12 mouse cellular contexts compared by ENCODE assay signal in the genomic region with DNA sequence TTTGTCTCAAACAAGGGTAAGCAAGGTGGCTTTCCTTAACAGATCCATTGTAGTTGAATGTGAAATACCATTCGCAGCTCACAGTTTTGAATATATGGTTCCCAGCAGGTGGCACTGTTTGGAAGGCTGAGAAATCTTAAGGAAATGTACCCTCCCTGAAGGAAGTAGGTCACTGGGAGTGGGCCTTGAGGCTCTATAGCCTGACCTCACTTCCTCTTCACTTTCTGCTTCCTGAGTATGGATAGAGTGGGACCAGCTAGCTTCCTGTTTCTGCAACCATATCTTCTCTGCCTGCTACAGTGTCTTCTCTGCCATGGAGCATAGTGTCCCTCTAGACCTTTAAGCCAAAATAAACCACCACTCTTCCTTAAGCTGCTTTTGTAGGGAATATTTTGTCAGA.
DNase-seq lines count a peak whose midpoint lies in the region; ATAC-seq and TF ChIP-seq lines count a peak whose summit lies in the region.
"Had no signal": no experiment of that assay in that cellular context is flagged by ENCODE, and none has a peak within 500 bp of the region (broad histone marks: within the 10 kb centered on the region; RNA-seq: fewer than 3 reads in every experiment).

No protein-coding gene starts in this region.

- DNase-seq in heart, postnatal 0 days (ENCODE audit: low spot score), result no peak
- DNase-seq in heart, postnatal 4 days, result no peak
- peak; percentile 30 for DNase-seq in A20 (ENCODE audit: low read depth, low spot score)
- DNase-seq in c-Kit-positive CD71-positive TER-119-negative erythroid progenitor cells, embryonic 14.5 days (ENCODE audit: low read depth), result peak; percentile 1
- peak; percentile 20 to 52 for DNase-seq in lung, postnatal 4 days
- no peak for DNase-seq in gastrocnemius, postnatal 14 days
- no peak for DNase-seq in left cerebral cortex, postnatal 36 days (ENCODE audit: low spot score in 2 of 2)
- no peak for DNase-seq in cerebellum, adult 2 months
- DNase-seq: cerebellum, postnatal 10 days; gastrocnemius, postnatal 25 days; right cerebral cortex, postnatal 4 days had no signal

- 0 out of 2 replicates have a peak, but pooled peaks have one; percentile 27 for ATAC-seq in heart, postnatal 0 days (ENCODE audit: insufficient read depth, low read depth)

- H3K36me3 ChIP-seq in heart, postnatal 0 days (replicated peaks; ENCODE audit: control insufficient read depth, insufficient read depth, low read length), result no peaks in the 10 kb centered on the region

- TF ChIP-seq CTCF in heart, postnatal 0 days (IDR thresholded peaks at IDR 0.05; ENCODE audit: low read depth), result peak; percentile 41
- no peak for TF ChIP-seq CTCF in cerebellum, adult 2 months (IDR thresholded peaks at IDR 0.05; ENCODE audit: borderline replicate concordance, insufficient read depth, low read depth, low read length)

- H3K27ac ChIP-seq in heart, postnatal 0 days (ENCODE audit: low read depth), result no peak overlapping the region
- no peak overlapping the region for H3K27ac ChIP-seq in cerebellum, adult 2 months (ENCODE audit: insufficient read depth, low read length)

- no peaks in the 10 kb centered on the region for H3K27me3 ChIP-seq in heart, postnatal 0 days (ENCODE audit: control insufficient read depth, insufficient read depth, low read length)
- H3K27me3 ChIP-seq in cerebellum, adult 2 months (ENCODE audit: control insufficient read depth, insufficient read depth, low read length), result no peaks in the 10 kb centered on the region; the same call in 1 of the 2 replicates

- no peaks in the 10 kb centered on the region for H3K9me3 ChIP-seq in heart, postnatal 0 days (replicated peaks; ENCODE audit: control insufficient read depth, low read length)

- intact Hi-C loops in gastrocnemius, postnatal 14 days (cut with DNase I; ENCODE audit: low total_unique reads), result no loop called here
- intact Hi-C loops in left cerebral cortex, postnatal 36 days (cut with DNase I), result no loop called here

- H3K4me1 ChIP-seq in heart, postnatal 0 days (ENCODE audit: control insufficient read depth, insufficient read depth), result no peaks in the 10 kb centered on the region; the same call in 1 of the 2 replicates
- H3K4me1 ChIP-seq in cerebellum, adult 2 months (ENCODE audit: control insufficient read depth, insufficient read depth, low read length), result no peaks in the 10 kb centered on the region

- H3K4me3 ChIP-seq in heart, postnatal 0 days (ENCODE audit: low read depth, low read length), result no peak overlapping the region
- H3K4me3 ChIP-seq in cerebellum, adult 2 months (replicated peaks; ENCODE audit: insufficient read depth, low read depth, low read length), result no peak overlapping the region

- WGBS in heart, postnatal 0 days, result 75% methylated on average over 1 of the region's 1 CpGs
- 86% methylated on average over 1 of the region's 1 CpGs for WGBS in cerebellum, adult 2 months

- TF ChIP-seq POLR2A in cerebellum, adult 2 months (IDR thresholded peaks at IDR 0.05; ENCODE audit: borderline replicate concordance, insufficient read depth, low read length), result no peak

- no peak for TF ChIP-seq EP300 in heart, postnatal 0 days (IDR thresholded peaks at IDR 0.05; ENCODE audit: low read depth)

- no peak overlapping the region for H3K9ac ChIP-seq in heart, postnatal 0 days (replicated peaks; ENCODE audit: low read depth, low read length)

- no peak overlapping the region for H3K4me2 ChIP-seq in heart, postnatal 0 days (ENCODE audit: low read depth, low read length)
- H3K4me2 ChIP-seq: midbrain, embryonic 11.5 days had no signal

Comparison
In these comparisons a context has a peak if more than half of its experiments do, and no peak if none do; other contexts are left out.
1. DNase-seq: peak in A20 (single experiment), c-Kit-positive CD71-positive TER-119-negative erythroid progenitor cells, embryonic 14.5 days (single experiment) and lung, postnatal 4 days (2 of 2); none in heart, postnatal 0 days (single experiment), heart, postnatal 4 days (single experiment), gastrocnemius, postnatal 14 days (single experiment), left cerebral cortex, postnatal 36 days (0 of 2) and cerebellum, adult 2 months (0 of 2).